Mouse (Mus musculus) liver, postnatal 0 days (tissue): ENCODE measurements around the gene Samd1.

Source experiments
- CTCF ChIP-seq: sonication (generic); IDR thresholded peaks from 2 replicates; pipeline ENCODE4 v1.5.1; 2016; ENCODE audit warnings: antibody characterized with exemption, low read depth
- EP300 ChIP-seq: IDR thresholded peaks from 2 replicates; pipeline ENCODE4 v1.6.1; 2016; ENCODE audit warnings: antibody characterized with exemption, low read depth, mild to moderate bottlenecking

DNA sequence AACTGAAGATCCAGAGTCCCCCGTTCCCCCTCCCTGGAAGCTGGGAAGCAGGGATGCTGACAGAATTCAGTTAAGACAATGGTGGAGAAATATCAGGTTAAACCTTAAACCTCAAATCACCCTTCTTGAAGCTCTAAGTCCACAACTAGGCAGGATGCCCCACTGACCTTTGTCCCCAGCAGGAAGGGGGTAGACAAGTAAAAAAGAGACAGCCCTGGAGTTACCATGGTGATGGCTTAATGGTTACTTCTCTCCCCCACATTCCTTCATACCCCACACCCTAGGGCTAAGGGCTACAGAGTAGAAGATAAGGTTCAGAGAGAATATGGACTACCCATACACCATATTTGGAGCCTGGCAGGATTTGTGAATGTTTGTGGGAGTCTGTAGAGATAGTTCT lies 26.2 kb downstream of the Samd1 start:
- no peak for TF ChIP-seq CTCF
- TF ChIP-seq EP300, result no peak
